In the genomic region with DNA sequence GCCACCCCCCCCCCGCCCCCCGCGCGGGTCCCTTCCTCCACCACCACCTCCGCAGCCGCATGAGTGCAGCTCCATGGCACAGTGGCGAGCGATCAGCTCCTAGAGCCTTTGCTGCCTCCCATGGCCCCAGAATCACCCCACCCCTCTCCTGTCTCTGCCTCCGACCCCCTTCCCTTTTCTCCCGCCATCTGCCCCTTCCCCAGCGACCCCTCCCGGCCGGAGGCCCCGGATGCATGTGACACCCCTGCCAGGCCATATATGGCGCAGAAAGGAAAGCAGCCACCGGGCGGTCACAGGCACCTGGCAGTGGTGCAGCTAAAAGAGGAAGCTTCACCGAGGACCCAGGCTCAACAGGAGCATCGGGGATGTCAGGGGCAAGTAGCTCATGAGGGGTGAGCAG, we compare ENCODE assay signal across 10 mouse cellular contexts. TPM values are rescaled to one million over a fixed set of nuclear protein-coding genes. Genes with fewer than 3 reads are reported as not detected.
DNase-seq lines count a peak whose midpoint lies in the region; ATAC-seq and TF ChIP-seq lines count a peak whose summit lies in the region.
"Not testable (repeated sequence)": the region's sequence is repeated elsewhere in the genome, so short reads cannot be mapped to it uniquely, and the experiment has no call there.
"Had no signal": no experiment of that assay in that cellular context is flagged by ENCODE, and none has a peak within 500 bp of the region (broad histone marks: within the 10 kb centered on the region; RNA-seq: fewer than 3 reads in every experiment).

No protein-coding gene starts in this region.

- not testable (repeated sequence) for H3K27me3 ChIP-seq in embryonic facial prominence, embryonic 11.5 days (ENCODE audit: control insufficient read depth, insufficient read depth, low read length); heart, adult 2 months (ENCODE audit: control insufficient read depth, insufficient read depth, low read length); midbrain, embryonic 11.5 days (ENCODE audit: control insufficient read depth, insufficient read depth, low read length)

- ATAC-seq in embryonic facial prominence, embryonic 11.5 days (replicated peaks; ENCODE audit: insufficient number of reproducible peaks, low FRiP score, low TSS enrichment, low read depth): not testable (repeated sequence)
- ATAC-seq in midbrain, embryonic 11.5 days (ENCODE audit: low FRiP score): 0 out of 2 replicates have a peak, but pooled peaks have one; percentile 50

- peak overlapping the region; percentile 46 for H3K4me2 ChIP-seq in embryonic facial prominence, embryonic 11.5 days (ENCODE audit: low read depth, low read length)
- peak overlapping the region; percentile 47 for H3K4me2 ChIP-seq in midbrain, embryonic 11.5 days

- not testable (repeated sequence) for H3K27ac ChIP-seq in embryonic facial prominence, embryonic 11.5 days (replicated peaks; ENCODE audit: low read depth, low read length); midbrain, embryonic 11.5 days (ENCODE audit: low read depth, low read length)
- H3K27ac ChIP-seq in heart, adult 2 months: peak overlapping the region; percentile 38; the same call in 1 of the 2 replicates

- not testable (repeated sequence) for TF ChIP-seq CTCF in heart, adult 2 months (IDR thresholded peaks at IDR 0.05)

- not testable (repeated sequence) for H3K79me2 ChIP-seq in heart, adult 2 months (replicated peaks; ENCODE audit: control insufficient read depth, insufficient read depth, low read length)

- WGBS in embryonic facial prominence, embryonic 11.5 days: 0% methylated on average over 15 of the region's 19 CpGs
- 1% methylated on average over 15 of the region's 19 CpGs for WGBS in heart, adult 2 months
- 0% methylated on average over 15 of the region's 19 CpGs for whole genome bisulfite sequencing in midbrain, embryonic 11.5 days

- peak overlapping the region; percentile 44 for H3K4me3 ChIP-seq in embryonic facial prominence, embryonic 11.5 days (ENCODE audit: low read depth, low read length)
- H3K4me3 ChIP-seq in heart, adult 2 months: peak overlapping the region; percentile 29; the same call in 1 of the 2 replicates
- peak overlapping the region; percentile 48 for H3K4me3 ChIP-seq in midbrain, embryonic 11.5 days (ENCODE audit: low read depth, low read length)

- peak overlapping the region; percentile 52 for H3K9ac ChIP-seq in embryonic facial prominence, embryonic 11.5 days (replicated peaks; ENCODE audit: low read length)
- peak overlapping the region; percentile 39 for H3K9ac ChIP-seq in heart, adult 2 months (ENCODE audit: low read depth, low read length)
- peak overlapping the region; percentile 60 for H3K9ac ChIP-seq in midbrain, embryonic 11.5 days (ENCODE audit: low read length)

- DNase-seq in ZHBTc4 (ENCODE audit: low read depth, low spot score): peak; percentile 16
- peak; percentile 52 for DNase-seq in embryonic facial prominence, embryonic 11.5 days (ENCODE audit: low spot score)
- peak; percentile 10 to 24 for DNase-seq in heart, adult 2 months
- peak; percentile 49 for DNase-seq in induced T-regulatory cell, adult 2 months (ENCODE audit: low read depth)
- DNase-seq in left cerebral cortex, postnatal 25 days (ENCODE audit: low spot score in 2 of 2): peak; percentile 5 to 13
- DNase-seq in midbrain, embryonic 11.5 days (ENCODE audit: low spot score, missing footprints): peak; percentile 93
- DNase-seq in right cerebral cortex, postnatal 4 days: peak; percentile 31
- DNase-seq in urinary bladder, postnatal 14 days (ENCODE audit: low spot score): peak; percentile 2

- H3K36me3 ChIP-seq in embryonic facial prominence, embryonic 11.5 days (replicated peaks; ENCODE audit: control insufficient read depth, insufficient read depth, low read depth, low read length); heart, adult 2 months (ENCODE audit: control insufficient read depth, insufficient read depth, low read length); midbrain, embryonic 11.5 days (ENCODE audit: control insufficient read depth, insufficient read depth, low read length): not testable (repeated sequence)

- intact Hi-C loops in heart, adult 2 months (cut with DNase I); left cerebral cortex, postnatal 25 days (cut with DNase I): not testable (repeated sequence)

- not testable (repeated sequence) for TF ChIP-seq EP300 in heart, adult 2 months (IDR thresholded peaks at IDR 0.05; ENCODE audit: insufficient read depth, low read depth, low read length)

- not testable (repeated sequence) for H3K9me3 ChIP-seq in embryonic facial prominence, embryonic 11.5 days (replicated peaks; ENCODE audit: control insufficient read depth, low read length); midbrain, embryonic 11.5 days (ENCODE audit: control insufficient read depth, low read length)

- not testable (repeated sequence) for TF ChIP-seq POLR2A in heart, adult 2 months (IDR thresholded peaks at IDR 0.05; ENCODE audit: insufficient read depth, low read depth, low read length)

- H3K4me1 ChIP-seq in embryonic facial prominence, embryonic 11.5 days (ENCODE audit: control insufficient read depth, insufficient read depth, low read length); heart, adult 2 months (ENCODE audit: control insufficient read depth, insufficient read depth, low read length); midbrain, embryonic 11.5 days (ENCODE audit: control insufficient read depth, insufficient read depth, low read length): not testable (repeated sequence)

RNA-seq across cellular contexts. Expression of a gene that starts 0.2 kb away (rescaled TPM):
- 1.1 and 1.5 TPM in 2 replicates for polyA plus RNA-seq in embryonic facial prominence, embryonic 11.5 days (2014; fragmentation: Nextera tagmentation; extraction: Ambion mirVana)
- total RNA-seq in heart, adult 2 months (2021): under 1 TPM in 1 of 2 experiments, not detected in 1; 0.16 TPM
- 0.18 TPM in 1 of 2 replicates, not detected in the other for polyA plus RNA-seq in heart, adult 2 months (2012; rRNA removed)
- under 1 TPM; 0.44 to 0.64 TPM for total RNA-seq in left cerebral cortex, postnatal 25 days (2021)
- polyA plus RNA-seq in midbrain, embryonic 11.5 days (2014; fragmentation: Nextera tagmentation; extraction: Ambion mirVana): 2.1 and 2.5 TPM in 2 replicates
- total RNA-seq: monocyte, adult 5-6 weeks had no signal
- polyA plus RNA-seq: erythroblast, embryonic 14.5 days had no signal

RNA-seq across cellular contexts. Expression of a gene that starts 17.1 kb away (rescaled TPM):
- not detected in 2 replicates for polyA plus RNA-seq in embryonic facial prominence, embryonic 11.5 days (2014; fragmentation: Nextera tagmentation; extraction: Ambion mirVana)
- not detected for total RNA-seq in heart, adult 2 months (2021)
- not detected in 2 replicates for polyA plus RNA-seq in heart, adult 2 months (2012; rRNA removed)
- not detected for total RNA-seq in left cerebral cortex, postnatal 25 days (2021)
- polyA plus RNA-seq in midbrain, embryonic 11.5 days (2014; fragmentation: Nextera tagmentation; extraction: Ambion mirVana): not detected in 2 replicates
- total RNA-seq: monocyte, adult 5-6 weeks had no signal
- polyA plus RNA-seq: erythroblast, embryonic 14.5 days had no signal

RNA-seq across cellular contexts. Expression of a gene that starts 49.8 kb away (rescaled TPM):
- not detected in 2 replicates for polyA plus RNA-seq in embryonic facial prominence, embryonic 11.5 days (2014; fragmentation: Nextera tagmentation; extraction: Ambion mirVana)
- total RNA-seq in heart, adult 2 months (2021): not detected
- not detected in 2 replicates for polyA plus RNA-seq in heart, adult 2 months (2012; rRNA removed)
- not detected for total RNA-seq in left cerebral cortex, postnatal 25 days (2021)
- polyA plus RNA-seq in midbrain, embryonic 11.5 days (2014; fragmentation: Nextera tagmentation; extraction: Ambion mirVana): not detected in 2 replicates
- total RNA-seq: monocyte, adult 5-6 weeks had no signal
- polyA plus RNA-seq: erythroblast, embryonic 14.5 days had no signal

RNA-seq across cellular contexts. Expression of a gene that starts 50.6 kb away (rescaled TPM):
- polyA plus RNA-seq in embryonic facial prominence, embryonic 11.5 days (2014; fragmentation: Nextera tagmentation; extraction: Ambion mirVana): not detected in 2 replicates
- total RNA-seq in heart, adult 2 months (2021): not detected
- not detected in 2 replicates for polyA plus RNA-seq in heart, adult 2 months (2012; rRNA removed)
- not detected for total RNA-seq in left cerebral cortex, postnatal 25 days (2021)
- not detected in 2 replicates for polyA plus RNA-seq in midbrain, embryonic 11.5 days (2014; fragmentation: Nextera tagmentation; extraction: Ambion mirVana)
- total RNA-seq: monocyte, adult 5-6 weeks had no signal
- polyA plus RNA-seq: erythroblast, embryonic 14.5 days had no signal

Comparison
In these comparisons a context has a peak if more than half of its experiments do, and no peak if none do; other contexts are left out.
1. DNase-seq: peak in every context shown above with its lines; median percentile 93 in midbrain, embryonic 11.5 days; 52 in embryonic facial prominence, embryonic 11.5 days; 49 in induced T-regulatory cell, adult 2 months; 31 in right cerebral cortex, postnatal 4 days; 17 in heart, adult 2 months; 16 in ZHBTc4; 9 in left cerebral cortex, postnatal 25 days; 2 in urinary bladder, postnatal 14 days.